Mouse (Mus musculus) heart, adult 2 months (tissue): ENCODE data around the gene B830017H08Rik.

ENCODE experiments used
- CTCF ChIP-seq: fragments of 200-600 bp; IDR thresholded peaks from 2 replicates; pipeline ENCODE4 v1.8.1; 2022; ENCODE audit warnings: antibody characterized with exemption, mild to moderate bottlenecking, moderate library complexity
- EP300 ChIP-seq: fragments of 200-500 bp; IDR thresholded peaks from 2 replicates; pipeline ENCODE4 v1.6.1; 2011; ENCODE audit warnings: low read depth, low read length, control low read depth; ENCODE audit not compliant: insufficient read depth
- POLR2A ChIP-seq: fragments of 200-500 bp; IDR thresholded peaks from 2 replicates; pipeline ENCODE4 v1.6.1; 2011; ENCODE audit warnings: mild to moderate bottlenecking, low read depth, low read length, control low read depth; ENCODE audit not compliant: insufficient read depth

GRCm38 (mm10) chr16:17828867-17829266, 4.1 kb upstream of the B830017H08Rik start:
- TF ChIP-seq POLR2A (no peak), CTCF (no peak), EP300 (no peak)
